Mouse (Mus musculus): ENCODE measurements at regions not wholly inside any gene's neighbourhood (a gene's known extent, or its start where the extent isn't known, plus 50 kb on each side); places are given as distances from the start of the nearest gene placed in this dataset.

GRCm38 (mm10) chr1:41933777-41934176, 761.8 kb upstream of the Pou3f3 start:
- WGBS = 73% methylated on average over 1 of the region's 1 CpGs
- Histone ChIP-seq H3K27ac (replicated peaks; ENCODE audit: low read depth, low read length) (no peak overlapping the region), H3K4me3 (ENCODE audit: low read depth, low read length) (no peak overlapping the region), H3K4me2 (ENCODE audit: low read depth, low read length) (no peak overlapping the region), H3K9me3 (ENCODE audit: control insufficient read depth, low read length) (no peaks in the 10 kb centered on the region), H3K36me3 (ENCODE audit: control insufficient read depth, insufficient read depth, low read length) (no peaks in the 10 kb centered on the region), H3K9ac (ENCODE audit: low read depth, low read length) (no peak overlapping the region), H3K27me3 (replicated peaks; ENCODE audit: control insufficient read depth, insufficient read depth, low read length) (no peaks in the 10 kb centered on the region), H3K4me1 (ENCODE audit: control insufficient read depth, insufficient read depth, low read length) (no peaks in the 10 kb centered on the region)
- no peak for DNase-seq (ENCODE audit: low spot score)
- ATAC-seq (ENCODE audit: low read depth) = no peak

GRCm38 (mm10) chr1:41935912-41936478, 759.6 kb upstream of the Pou3f3 start:
- H3K9ac ChIP-seq (ENCODE audit: low read depth, low read length) = no peak overlapping the region
- H3K27ac ChIP-seq (replicated peaks; ENCODE audit: low read depth, low read length) = no peak overlapping the region
- DNase-seq (ENCODE audit: low spot score) (no peak), ATAC-seq (ENCODE audit: low read depth) (no peak)
- H3K9me3 ChIP-seq (ENCODE audit: control insufficient read depth, low read length) = no peaks in the 10 kb centered on the region
- H3K4me3 ChIP-seq (ENCODE audit: low read depth, low read length) = no peak overlapping the region
- H3K4me2 ChIP-seq (ENCODE audit: low read depth, low read length) = no peak overlapping the region
- WGBS = 87% methylated on average over 7 of the region's 7 CpGs
- no peaks in the 10 kb centered on the region for H3K4me1 ChIP-seq (ENCODE audit: control insufficient read depth, insufficient read depth, low read length)
- H3K27me3 ChIP-seq (replicated peaks; ENCODE audit: control insufficient read depth, insufficient read depth, low read length) = no peaks in the 10 kb centered on the region
- H3K36me3 ChIP-seq (ENCODE audit: control insufficient read depth, insufficient read depth, low read length) = no peaks in the 10 kb centered on the region

- 49% methylated on average over 2 of the region's 2 CpGs for WGBS
- no peaks in the 10 kb centered on the region for H3K9me3 ChIP-seq (ENCODE audit: control insufficient read depth, low read length)
- no peak for DNase-seq (ENCODE audit: low spot score)
- ATAC-seq (ENCODE audit: low read depth) = no peak
- H3K27me3 ChIP-seq (replicated peaks; ENCODE audit: control insufficient read depth, insufficient read depth, low read length) = no peaks in the 10 kb centered on the region
- H3K27ac ChIP-seq (replicated peaks; ENCODE audit: low read depth, low read length) = no peak overlapping the region
- H3K36me3 ChIP-seq (ENCODE audit: control insufficient read depth, insufficient read depth, low read length) = no peaks in the 10 kb centered on the region
- H3K4me3 ChIP-seq (ENCODE audit: low read depth, low read length) = no peak overlapping the region
- no peak overlapping the region for H3K9ac ChIP-seq (ENCODE audit: low read depth, low read length)
- H3K4me1 ChIP-seq (ENCODE audit: control insufficient read depth, insufficient read depth, low read length) = no peaks in the 10 kb centered on the region
- no peak overlapping the region for H3K4me2 ChIP-seq (ENCODE audit: low read depth, low read length)
These were observed 734.6 kb upstream of the Pou3f3 start for GRCm38 (mm10) chr1:41960982-41961381.

- no peak for DNase-seq (ENCODE audit: low spot score)
- Histone ChIP-seq H3K27ac (replicated peaks; ENCODE audit: low read depth, low read length) (no peak overlapping the region), H3K27me3 (replicated peaks; ENCODE audit: control insufficient read depth, insufficient read depth, low read length) (no peaks in the 10 kb centered on the region), H3K9me3 (ENCODE audit: control insufficient read depth, low read length) (no peaks in the 10 kb centered on the region), H3K4me2 (ENCODE audit: low read depth, low read length) (no peak overlapping the region), H3K4me1 (ENCODE audit: control insufficient read depth, insufficient read depth, low read length) (no peaks in the 10 kb centered on the region), H3K9ac (ENCODE audit: low read depth, low read length) (no peak overlapping the region), H3K4me3 (ENCODE audit: low read depth, low read length) (no peak overlapping the region), H3K36me3 (ENCODE audit: control insufficient read depth, insufficient read depth, low read length) (no peaks in the 10 kb centered on the region)
- WGBS = 56% methylated on average over 5 of the region's 5 CpGs
- no peak for ATAC-seq (ENCODE audit: low read depth)
These were observed 714.0 kb upstream of the Pou3f3 start for GRCm38 (mm10) chr1:41981545-41981944.

- WGBS = 70% methylated on average over 6 of the region's 6 CpGs
- Histone ChIP-seq H3K36me3 (ENCODE audit: control insufficient read depth, insufficient read depth, low read length) (no peaks in the 10 kb centered on the region), H3K4me2 (ENCODE audit: low read depth, low read length) (no peak overlapping the region), H3K27me3 (replicated peaks; ENCODE audit: control insufficient read depth, insufficient read depth, low read length) (no peaks in the 10 kb centered on the region), H3K9me3 (ENCODE audit: control insufficient read depth, low read length) (no peaks in the 10 kb centered on the region), H3K27ac (replicated peaks; ENCODE audit: low read depth, low read length) (no peak overlapping the region), H3K4me1 (ENCODE audit: control insufficient read depth, insufficient read depth, low read length) (no peaks in the 10 kb centered on the region), H3K4me3 (ENCODE audit: low read depth, low read length) (no peak overlapping the region), H3K9ac (ENCODE audit: low read depth, low read length) (no peak overlapping the region)
- DNase-seq (ENCODE audit: low spot score) (peak; percentile 17), ATAC-seq (ENCODE audit: low read depth) (no peak)
These were observed 689.3 kb upstream of the Pou3f3 start for GRCm38 (mm10) chr1:42006235-42006634.

- Histone ChIP-seq H3K4me1 (ENCODE audit: control insufficient read depth, insufficient read depth, low read length) (no peaks in the 10 kb centered on the region), H3K9me3 (ENCODE audit: control insufficient read depth, low read length) (no peaks in the 10 kb centered on the region), H3K9ac (ENCODE audit: low read depth, low read length) (no peak overlapping the region), H3K36me3 (ENCODE audit: control insufficient read depth, insufficient read depth, low read length) (no peaks in the 10 kb centered on the region), H3K4me2 (ENCODE audit: low read depth, low read length) (no peak overlapping the region), H3K27ac (replicated peaks; ENCODE audit: low read depth, low read length) (no peak overlapping the region), H3K27me3 (replicated peaks; ENCODE audit: control insufficient read depth, insufficient read depth, low read length) (no peaks in the 10 kb centered on the region), H3K4me3 (ENCODE audit: low read depth, low read length) (no peak overlapping the region)
- DNase-seq (ENCODE audit: low spot score) (no peak), ATAC-seq (ENCODE audit: low read depth) (no peak)
- 92% methylated on average over 3 of the region's 3 CpGs for WGBS
These were observed 687.5 kb upstream of the Pou3f3 start for GRCm38 (mm10) chr1:42008046-42008445.

- ATAC-seq (ENCODE audit: low read depth) (no peak), DNase-seq (ENCODE audit: low spot score) (no peak)
- H3K36me3 ChIP-seq (ENCODE audit: control insufficient read depth, insufficient read depth, low read length) = no peaks in the 10 kb centered on the region
- H3K9ac ChIP-seq (ENCODE audit: low read depth, low read length) = no peak overlapping the region
- H3K4me2 ChIP-seq (ENCODE audit: low read depth, low read length) = no peak overlapping the region
- no peaks in the 10 kb centered on the region for H3K27me3 ChIP-seq (replicated peaks; ENCODE audit: control insufficient read depth, insufficient read depth, low read length)
- no peak overlapping the region for H3K4me3 ChIP-seq (ENCODE audit: low read depth, low read length)
- H3K9me3 ChIP-seq (ENCODE audit: control insufficient read depth, low read length) = no peaks in the 10 kb centered on the region
- H3K4me1 ChIP-seq (ENCODE audit: control insufficient read depth, insufficient read depth, low read length) = no peaks in the 10 kb centered on the region
- H3K27ac ChIP-seq (replicated peaks; ENCODE audit: low read depth, low read length) = no peak overlapping the region
- 85% methylated on average over 3 of the region's 3 CpGs for WGBS
These were observed 682.7 kb upstream of the Pou3f3 start for GRCm38 (mm10) chr1:42012911-42013310.

GRCm38 (mm10) chr1:42018966-42019365, 676.6 kb upstream of the Pou3f3 start:
- H3K27me3 ChIP-seq (replicated peaks; ENCODE audit: control insufficient read depth, insufficient read depth, low read length) = no peaks in the 10 kb centered on the region
- no peaks in the 10 kb centered on the region; the same call in 1 of the 2 replicates for H3K9me3 ChIP-seq (ENCODE audit: control insufficient read depth, low read length)
- no peak overlapping the region for H3K4me2 ChIP-seq (ENCODE audit: low read depth, low read length)
- no peaks in the 10 kb centered on the region for H3K36me3 ChIP-seq (ENCODE audit: control insufficient read depth, insufficient read depth, low read length)
- no peak overlapping the region for H3K9ac ChIP-seq (ENCODE audit: low read depth, low read length)
- no peak overlapping the region for H3K27ac ChIP-seq (replicated peaks; ENCODE audit: low read depth, low read length)
- no peak for DNase-seq (ENCODE audit: low spot score)
- no peak overlapping the region for H3K4me3 ChIP-seq (ENCODE audit: low read depth, low read length)
- WGBS = 76% methylated on average over 2 of the region's 2 CpGs
- no peak for ATAC-seq (ENCODE audit: low read depth)
- no peaks in the 10 kb centered on the region for H3K4me1 ChIP-seq (ENCODE audit: control insufficient read depth, insufficient read depth, low read length)

GRCm38 (mm10) chr1:42025781-42026180, 669.8 kb upstream of the Pou3f3 start:
- Histone ChIP-seq H3K4me3 (ENCODE audit: low read depth, low read length) (no peak overlapping the region), H3K27me3 (replicated peaks; ENCODE audit: control insufficient read depth, insufficient read depth, low read length) (no peaks in the 10 kb centered on the region), H3K27ac (replicated peaks; ENCODE audit: low read depth, low read length) (no peak overlapping the region), H3K4me1 (ENCODE audit: control insufficient read depth, insufficient read depth, low read length) (peaks cover 8% of the 10 kb centered on the region), H3K9ac (ENCODE audit: low read depth, low read length) (no peak overlapping the region), H3K36me3 (ENCODE audit: control insufficient read depth, insufficient read depth, low read length) (no peaks in the 10 kb centered on the region), H3K4me2 (ENCODE audit: low read depth, low read length) (no peak overlapping the region), H3K9me3 (ENCODE audit: control insufficient read depth, low read length) (no peaks in the 10 kb centered on the region; the same call in 1 of the 2 replicates)
- WGBS = 80% methylated on average over 6 of the region's 6 CpGs
- ATAC-seq (ENCODE audit: low read depth) = no peak
- DNase-seq (ENCODE audit: low spot score) = no peak

All from embryonic facial prominence, embryonic 14.5 days (tissue).